Mouse (Mus musculus) kidney, adult 10 weeks (tissue): ENCODE data around the gene Tas2r121. TPM values are rescaled to one million over a fixed set of nuclear protein-coding genes. Genes with fewer than 3 reads are reported as not detected.

Experiments
- polyA plus RNA-seq: library from polyadenylated mRNA; stranded (reverse); fragments of 350-450 nt; fragmentation: Illumina TruSeq; extraction: RNeasy Lipid Tissue Mini Kit (QIAGEN cat#74804); gene quantifications from one replicate; pipeline ENCODE4 v1.2.3, GENCODE M21; 2014; ENCODE audit warnings: low read depth, low replicate concordance

Tas2r121 gene
- not detected for polyA plus RNA-seq

GRCm38 (mm10) chr6:132700907-132701306 is at the start of gene Tas2r121:
Tas2r121 (minus strand) TSS chr6:132701007.

GRCm38 (mm10) chr6:132737935-132738334 is 37.1 kb upstream of the Tas2r121 start, which contains the start of gene Tas2r115:
Tas2r115 (minus strand) TSS chr6:132738035.

GRCm38 (mm10) chr6:132711828-132712227 is 11.0 kb upstream of the Tas2r121 start, which contains the start of gene Tas2r122:
Tas2r122 (minus strand) TSS chr6:132711928.

GRCm38 (mm10) chr6:132656653-132657052 is 44.2 kb downstream of the Tas2r121 start, which contains the start of gene Tas2r120:
Tas2r120 (plus strand) TSS chr6:132656953.

GRCm38 (mm10) chr6:132651426-132651825 is 49.4 kb downstream of the Tas2r121 start, which contains the start of gene A630073D07Rik:
A630073D07Rik (minus strand) TSS chr6:132651526.

Other genes starting within 250 kb of the Tas2r121 start
- not detected for gene Prh1, start 131.2 kb downstream of the Tas2r121 start, polyA plus RNA-seq
- not detected for gene Prp2, start 105.1 kb downstream of the Tas2r121 start, polyA plus RNA-seq
- not detected for gene A630073D07Rik, start 49.5 kb downstream of the Tas2r121 start, polyA plus RNA-seq
- not detected for gene Tas2r120, start 44.1 kb downstream of the Tas2r121 start, polyA plus RNA-seq
- gene Tas2r122, start 10.9 kb upstream of the Tas2r121 start, polyA plus RNA-seq, result not detected
- not detected for gene Tas2r115, start 37.0 kb upstream of the Tas2r121 start, polyA plus RNA-seq
- gene Tas2r124, start 53.7 kb upstream of the Tas2r121 start, polyA plus RNA-seq, result not detected
- not detected for gene Tas2r102, start 61.1 kb upstream of the Tas2r121 start, polyA plus RNA-seq
- gene Tas2r136, start 77.2 kb upstream of the Tas2r121 start, polyA plus RNA-seq, result not detected
- not detected for gene Tas2r117, start 101.8 kb upstream of the Tas2r121 start, polyA plus RNA-seq
- not detected for gene Tas2r123, start 146.1 kb upstream of the Tas2r121 start, polyA plus RNA-seq
- not detected for gene Tas2r116, start 154.4 kb upstream of the Tas2r121 start, polyA plus RNA-seq
- gene Tas2r110, start 167.0 kb upstream of the Tas2r121 start, polyA plus RNA-seq, result not detected
- gene Tas2r113, start 192.0 kb upstream of the Tas2r121 start, polyA plus RNA-seq, result not detected
- not detected for gene Tas2r125, start 208.6 kb upstream of the Tas2r121 start, polyA plus RNA-seq